Mouse (Mus musculus) bone marrow, adult 2 months (tissue): ENCODE measurements around the gene Gm49396. TPM values are rescaled to one million over a fixed set of nuclear protein-coding genes. Genes with fewer than 3 reads are reported as not detected.

Experiments
- H3K27ac ChIP-seq: fragments of 200-500 bp; 2 replicates; pipeline ENCODE4 v1.5.1; 2012; ENCODE audit warnings: low read depth, mild to moderate bottlenecking, control low read depth, inconsistent platforms, low read length; ENCODE audit not compliant: control insufficient read depth, poor library complexity, insufficient read depth
- H3K4me1 ChIP-seq: fragments of 200-500 bp; 2 replicates; pipeline ENCODE4 v1.6.1; 2011; ENCODE audit warnings: low read length; ENCODE audit not compliant: control insufficient read depth, insufficient read depth
- H3K4me3 ChIP-seq: fragments of 200-500 bp; replicated peaks from 2 replicates; pipeline ENCODE3; 2011; ENCODE audit warnings: mild to moderate bottlenecking, low read depth, low read length, control low read depth; ENCODE audit not compliant: control insufficient read depth
- CTCF ChIP-seq: fragments of 200-500 bp; IDR thresholded peaks from 2 replicates; pipeline ENCODE4 v1.5.1; 2011; ENCODE audit warnings: low read length, control low read depth; ENCODE audit not compliant: control insufficient read depth, insufficient read depth
- POLR2A ChIP-seq: fragments of 200-500 bp; IDR thresholded peaks from 2 replicates; pipeline ENCODE4 v1.6.1; 2011; ENCODE audit warnings: low read depth, mild to moderate bottlenecking, control low read depth, low read length, borderline replicate concordance; ENCODE audit not compliant: control insufficient read depth
- WGBS: fragments of 180-500 bp; shearing (Covaris S2); methylation state at CpG from one replicate; pipeline ENCODE4 v1.1.7; 2018; 5-methylcytosine and 5-hydroxymethylcytosine counted together
- polyA plus RNA-seq: library from polyadenylated mRNA; stranded (reverse); fragments of >200 nt; gene quantifications from 2 replicates; pipeline ENCODE4 v1.2.4, GENCODE M21; 2011; ENCODE audit warnings: low replicate concordance; ENCODE audit not compliant: missing spikeins, insufficient read depth, insufficient read length

Gene Gm49396
- polyA plus RNA-seq = 7.6 and 11.0 TPM in 2 replicates

DNA sequence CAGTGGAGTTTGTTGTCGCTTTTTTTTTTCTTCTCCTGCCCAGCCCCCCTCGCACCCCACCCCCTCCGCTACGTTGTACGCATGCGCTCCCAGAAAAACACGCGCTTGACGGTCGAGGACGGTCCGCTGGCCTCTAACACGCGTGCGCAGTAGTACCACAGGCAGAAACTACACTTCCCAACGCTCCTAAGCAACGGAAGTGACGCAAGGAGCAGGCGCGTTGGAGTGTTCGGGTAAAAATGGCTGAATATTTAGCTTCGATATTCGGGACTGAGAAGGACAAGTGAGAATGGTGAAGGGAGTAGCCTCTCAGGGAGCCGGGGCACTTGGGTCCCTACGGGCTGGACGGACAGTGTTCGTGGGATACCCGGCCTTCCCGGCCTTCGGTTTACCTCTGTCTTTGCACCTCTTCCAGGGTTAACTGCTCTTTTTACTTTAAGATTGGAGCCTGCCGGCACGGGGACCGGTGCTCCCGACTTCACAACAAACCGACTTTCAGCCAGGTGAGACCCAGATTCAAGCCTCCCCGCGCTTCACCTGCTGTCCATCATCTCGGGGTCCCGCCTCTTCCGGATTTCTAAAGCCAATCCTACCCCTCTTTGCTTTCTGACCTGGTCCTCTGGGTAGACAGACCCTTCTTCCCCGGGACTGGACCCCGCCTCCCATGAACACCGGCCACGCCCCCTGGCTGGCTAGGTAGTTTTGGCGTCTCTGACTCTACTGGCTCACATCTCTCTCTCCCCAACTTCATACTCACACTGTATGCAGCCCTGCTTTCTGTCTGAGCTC, at the start of gene Gm49396, which contains the start of the genes U2af1l4 and Psenen:
Gene Gm49396 (plus strand): TSS at position 228 of the 789 bp plus-strand sequence.
Gene U2af1l4 (plus strand): TSS at position 185 of the 789 bp plus-strand sequence.
Gene Psenen (minus strand): TSS at position 511 of the 789 bp plus-strand sequence.
- TF ChIP-seq CTCF = no peak
- peak; percentile 31; the same call in 1 of the 2 replicates for TF ChIP-seq POLR2A
- H3K27ac ChIP-seq = peak within 1 kb of the TSS; percentile 86
- peaks cover 3% of the 10 kb centered on the region; the same call in 1 of the 2 replicates for H3K4me1 ChIP-seq
- peak within 1 kb of the TSS; percentile 90 for H3K4me3 ChIP-seq
- WGBS = under 1% methylated on average over 45 of the region's 45 CpGs

DNA sequence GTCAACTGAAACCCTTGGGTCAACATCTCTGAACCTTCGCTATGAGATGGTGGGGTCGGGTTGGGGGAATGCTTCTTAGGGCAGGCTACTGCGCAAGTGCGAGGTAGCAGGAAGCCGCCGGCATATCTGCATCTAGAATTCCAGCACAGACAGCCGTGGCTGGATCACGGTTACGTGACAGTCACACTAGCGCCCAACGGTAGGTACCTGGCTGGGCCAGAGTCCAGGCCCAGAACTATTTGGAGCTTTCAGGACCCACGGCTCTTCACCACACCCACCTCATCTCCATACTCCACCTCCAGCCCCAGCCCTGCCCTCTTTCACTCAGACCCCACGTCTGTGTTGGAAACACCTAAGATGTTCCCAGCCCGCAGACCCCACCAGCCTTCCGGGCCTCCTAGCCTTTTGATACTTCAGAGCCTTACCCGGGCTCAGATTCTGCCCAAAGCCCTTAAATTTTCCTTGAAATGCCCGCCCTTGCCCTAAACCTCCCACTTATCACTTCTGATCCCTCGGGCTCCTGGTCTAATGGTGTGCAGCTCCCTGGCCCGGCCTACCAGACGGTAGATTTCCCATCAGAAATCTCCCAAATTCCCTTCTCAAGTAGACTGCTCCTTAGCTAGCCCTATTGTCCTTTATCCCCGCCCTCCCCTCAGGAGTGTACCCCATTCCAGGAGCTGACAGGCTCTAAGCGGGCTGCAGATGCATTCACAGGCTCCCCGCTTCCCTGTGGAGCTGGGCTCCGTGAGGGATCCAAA, 48.0 kb upstream of the Gm49396 start:
- Histone ChIP-seq H3K4me1 (no peaks in the 10 kb centered on the region), H3K27ac (no peak overlapping the region), H3K4me3 (no peak overlapping the region)
- WGBS = 64% methylated on average over 24 of the region's 24 CpGs
- TF ChIP-seq CTCF (no peak), POLR2A (no peak)

DNA sequence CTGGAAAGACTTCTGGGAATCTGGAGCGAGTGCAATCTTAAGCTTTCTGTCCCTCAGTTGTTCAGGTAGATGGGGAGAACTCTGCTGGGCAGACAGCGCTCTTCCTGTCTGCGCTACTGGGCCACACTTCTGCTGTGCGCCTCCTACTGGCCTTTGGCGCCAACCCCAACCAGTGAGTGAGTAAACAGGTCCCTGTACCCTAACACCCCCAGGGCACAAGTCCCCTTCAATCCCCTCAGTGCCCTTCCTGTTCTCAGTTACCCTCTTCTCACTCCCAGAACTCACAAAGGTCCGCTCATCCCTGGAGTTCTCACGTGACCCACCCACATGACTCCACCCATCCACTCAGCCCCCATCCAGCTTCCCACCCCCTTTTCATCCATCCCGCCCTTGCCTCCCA, 44.8 kb upstream of the Gm49396 start:
- H3K4me1 ChIP-seq = no peaks in the 10 kb centered on the region
- no peak for TF ChIP-seq POLR2A
- no peak for TF ChIP-seq CTCF
- 45% methylated on average over 8 of the region's 8 CpGs for WGBS
- no peak overlapping the region for H3K27ac ChIP-seq
- H3K4me3 ChIP-seq = no peak overlapping the region

DNA sequence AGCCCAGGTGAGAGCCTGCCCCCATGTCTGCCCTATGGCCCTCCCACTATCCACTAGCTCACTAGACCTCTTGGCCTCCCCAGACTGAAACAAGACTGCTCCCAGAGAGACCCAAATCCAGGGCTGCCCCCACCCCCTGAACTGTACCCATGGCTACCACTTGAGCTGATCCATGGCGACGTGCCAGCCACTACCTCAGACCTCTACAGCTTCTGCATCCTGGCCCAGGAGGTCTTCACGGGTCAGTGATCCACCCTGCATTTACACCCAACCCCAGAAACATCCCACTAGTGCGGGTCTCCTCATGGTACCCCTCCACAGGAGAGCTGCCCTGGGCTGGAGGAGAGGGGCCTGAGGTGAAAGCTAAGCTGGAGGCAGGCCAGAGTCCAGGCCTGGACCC, 42.7 kb upstream of the Gm49396 start:
- no peak overlapping the region for H3K27ac ChIP-seq
- H3K4me1 ChIP-seq = no peaks in the 10 kb centered on the region
- H3K4me3 ChIP-seq = no peak overlapping the region
- TF ChIP-seq POLR2A (no peak), CTCF (no peak)
- 80% methylated on average over 4 of the region's 4 CpGs for WGBS

DNA sequence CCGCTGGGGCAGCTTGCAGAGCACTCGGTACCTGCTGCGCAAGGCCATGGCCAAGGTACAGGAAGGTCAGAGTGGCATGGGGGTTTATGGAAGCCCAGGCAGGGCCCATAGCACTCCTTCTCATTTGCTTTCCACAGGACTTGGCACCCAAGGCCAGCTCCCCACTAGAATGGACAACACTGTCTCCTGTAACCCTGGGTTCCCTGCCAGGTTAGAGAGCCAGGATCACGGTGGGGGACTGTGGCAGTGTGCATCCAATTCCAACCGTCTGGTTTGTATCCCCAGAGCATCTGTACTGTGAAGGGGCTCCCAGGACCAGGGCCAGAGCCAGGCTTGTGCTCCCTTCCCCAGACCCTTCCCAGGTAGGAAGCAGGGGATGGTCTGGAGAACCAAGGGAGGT, 42.3 kb upstream of the Gm49396 start:
- WGBS = 84% methylated on average over 5 of the region's 5 CpGs
- no peaks in the 10 kb centered on the region for H3K4me1 ChIP-seq
- no peak overlapping the region for H3K4me3 ChIP-seq
- H3K27ac ChIP-seq = no peak overlapping the region
- TF ChIP-seq CTCF = no peak
- no peak for TF ChIP-seq POLR2A

DNA sequence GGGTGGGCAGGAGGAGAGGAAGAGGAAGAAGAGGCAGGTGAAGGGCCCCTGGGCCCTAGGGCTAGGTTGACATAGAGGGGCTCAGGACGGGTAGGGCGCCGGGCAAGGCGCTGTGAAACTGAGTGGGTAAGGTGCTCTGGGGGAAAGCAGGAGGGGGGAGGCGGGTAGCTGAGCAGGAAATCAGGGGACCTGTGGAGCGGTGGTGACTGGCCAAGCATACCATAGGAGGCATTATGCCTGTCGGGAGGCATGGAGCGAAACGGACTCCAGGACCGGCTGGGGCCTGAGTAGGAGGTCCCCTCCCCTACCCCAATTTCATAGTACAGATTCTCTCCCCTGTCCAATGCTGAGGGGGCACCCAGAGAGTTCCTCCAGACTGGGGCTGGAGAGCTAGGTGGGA, 40.3 kb upstream of the Gm49396 start:
- H3K27ac ChIP-seq = no peak overlapping the region
- TF ChIP-seq CTCF (no peak), POLR2A (no peak)

DNA sequence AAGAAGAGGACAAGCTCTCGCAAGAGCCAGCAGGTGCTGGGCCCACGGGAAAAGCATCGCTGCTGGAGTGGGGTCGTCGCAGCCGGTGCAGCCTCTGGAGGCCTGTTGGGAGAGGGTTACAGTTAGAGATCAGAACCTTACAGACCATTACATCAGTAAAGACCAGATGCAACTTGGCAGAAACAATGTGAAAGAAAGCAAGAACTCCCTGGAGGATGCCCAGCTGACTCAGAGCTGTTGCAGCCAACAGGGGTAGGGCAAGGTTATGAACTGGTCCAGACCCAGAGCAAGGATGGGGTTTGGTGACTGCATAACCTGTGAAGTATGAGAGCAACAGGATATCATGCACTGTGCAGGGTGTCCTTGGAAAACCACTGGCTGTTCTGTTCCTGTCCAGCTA, 38.7 kb upstream of the Gm49396 start:
- TF ChIP-seq CTCF = no peak
- TF ChIP-seq POLR2A = no peak
- Histone ChIP-seq H3K4me1 (no peaks in the 10 kb centered on the region), H3K4me3 (no peak overlapping the region), H3K27ac (no peak overlapping the region)
- WGBS = 74% methylated on average over 6 of the region's 6 CpGs

More for the DNA sequence above, 40.3 kb upstream of the Gm49396 start:
- WGBS = 90% methylated on average over 10 of the region's 10 CpGs
- Histone ChIP-seq H3K4me1 (no peaks in the 10 kb centered on the region), H3K4me3 (no peak overlapping the region)

DNA sequence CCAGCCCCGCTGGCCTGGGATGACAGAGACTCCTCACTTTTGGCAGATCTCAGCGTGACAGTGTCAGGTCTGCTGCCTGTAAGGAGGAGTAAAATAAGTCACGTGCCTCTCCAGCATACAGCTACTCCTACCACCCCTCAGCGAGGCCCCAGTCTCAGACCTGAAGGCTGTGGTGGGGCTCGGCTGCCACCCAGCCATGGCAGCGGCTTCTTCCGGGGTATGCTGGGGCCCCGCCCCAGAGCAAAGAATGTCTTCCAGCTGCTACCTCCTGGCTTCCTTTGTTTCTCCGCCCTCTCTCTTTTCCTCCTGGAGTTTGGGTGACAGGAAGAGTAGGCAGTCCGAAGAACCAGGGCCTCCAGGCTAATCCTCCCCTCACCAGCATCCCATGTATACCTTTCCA, 37.2 kb upstream of the Gm49396 start:
- TF ChIP-seq CTCF = no peak
- TF ChIP-seq POLR2A = no peak
- Histone ChIP-seq H3K4me1 (no peaks in the 10 kb centered on the region), H3K27ac (no peak overlapping the region), H3K4me3 (no peak overlapping the region)
- 90% methylated on average over 10 of the region's 10 CpGs for WGBS
